Mouse (Mus musculus) ES-E14 (cell line): ENCODE data around the gene Ostn.

Experiments used
- CHD2 ChIP-seq: IDR thresholded peaks from 2 replicates; pipeline ENCODE4 v1.6.1; 2014; ENCODE audit warnings: mild to moderate bottlenecking, low read depth, low read length, inconsistent platforms
- HCFC1 ChIP-seq: IDR thresholded peaks from 2 replicates; pipeline ENCODE4 v1.6.1; 2012; ENCODE audit warnings: low read length, inconsistent platforms, borderline replicate concordance; ENCODE audit not compliant: insufficient read depth
- ZC3H11A ChIP-seq: IDR thresholded peaks from 2 replicates; pipeline ENCODE4 v1.6.1; 2012; ENCODE audit warnings: low read depth, mild to moderate bottlenecking, inconsistent platforms, low read length, borderline replicate concordance
- ZNF384 ChIP-seq: IDR thresholded peaks from 2 replicates; pipeline ENCODE4 v1.6.1; 2012; ENCODE audit warnings: low read depth, low read length, inconsistent platforms

GRCm38 (mm10) chr16:27296508-27296907, 10.8 kb upstream of the Ostn start:
- TF ChIP-seq HCFC1 (no peak), ZC3H11A (no peak), ZNF384 (no peak), CHD2 (no peak)
